Mouse (Mus musculus): ENCODE data around the gene 2410015M20Rik. TPM values are rescaled to one million over a fixed set of nuclear protein-coding genes. Genes with fewer than 3 reads are reported as not detected.

Gene 2410015M20Rik
- total and polyA plus RNA-seq, 3 experiments = 274 to 334 TPM; not detected in 1

DNA sequence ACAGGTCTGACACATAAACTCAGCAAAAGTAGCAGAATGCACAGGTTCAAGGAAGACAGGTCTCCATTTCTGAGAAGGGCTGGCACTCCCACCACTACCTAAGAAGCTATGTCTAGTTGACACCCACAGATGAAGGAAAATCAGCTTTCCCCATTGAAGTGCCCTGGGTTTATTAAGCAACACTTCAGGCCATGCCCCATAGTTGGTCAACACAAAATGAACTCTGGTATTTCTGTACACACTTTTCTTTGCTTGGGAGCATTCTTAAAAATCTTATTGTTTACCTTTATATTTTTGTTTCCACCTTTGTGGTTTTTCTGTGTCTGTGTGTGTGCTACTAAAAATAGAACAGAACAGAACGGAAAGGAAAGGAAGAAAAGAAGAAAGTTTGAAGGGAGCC, 49.4 kb downstream of the 2410015M20Rik start:
- Histone ChIP-seq H3K27me3 (ENCODE audit: control insufficient read depth in 1 of 2, insufficient read depth in 2 of 2, low read length in 2 of 2) (no peaks in the 10 kb centered on the region), H3K4me1 (ENCODE audit: control insufficient read depth in 1 of 2, insufficient read depth in 2 of 2, low read length in 2 of 2) (no peaks in the 10 kb centered on the region), H3K9ac (ENCODE audit: control insufficient read depth, low read depth, low read length, poor library complexity, severe bottlenecking) (no peak overlapping the region), H3K36me3 (ENCODE audit: control insufficient read depth in 1 of 2, insufficient read depth in 2 of 2, low read length in 2 of 2) (peaks cover 0 to 13% of the 10 kb centered on the region in 2 experiments; a peak in 1 of 4 replicates), H3K4me3 (ENCODE audit: control insufficient read depth in 1 of 2, insufficient read depth in 1 of 2, low read depth in 2 of 2, low read length in 2 of 2) (no peak overlapping the region), H3K27ac (ENCODE audit: control insufficient read depth, low read depth, low read length) (no peak overlapping the region), H3K9me3 (replicated peaks; ENCODE audit: insufficient read depth, low read length) (no peaks in the 10 kb centered on the region), H3K79me2 (ENCODE audit: control insufficient read depth, insufficient read depth, low read length, poor library complexity) (no peaks in the 10 kb centered on the region)
- TF ChIP-seq POLR2A (IDR thresholded peaks at IDR 0.05; ENCODE audit: control insufficient read depth in 1 of 2, insufficient read depth in 1 of 2, low read depth in 1 of 2, low read length in 2 of 2, poor library complexity in 1 of 2) (0 out of 4 replicates have a peak, but pooled peaks of 1 of the 2 experiments have one; percentile 20), MEF2A (IDR thresholded peaks at IDR 0.05; ENCODE audit: extremely low read depth, insufficient replicate concordance, low read depth, low read length, poor library complexity, severe bottlenecking) (no peak), GATA1 (IDR thresholded peaks at IDR 0.05; ENCODE audit: low read depth, low read length) (no peak), POLR2AphosphoS5 (IDR thresholded peaks at IDR 0.05; ENCODE audit: borderline replicate concordance, low read depth, low read length) (no peak), ZC3H11A (IDR thresholded peaks at IDR 0.05; ENCODE audit: low read depth, low read length) (no peak), BHLHE40 (IDR thresholded peaks at IDR 0.05; ENCODE audit: borderline replicate concordance, low read depth, low read length) (no peak), EP300 (IDR thresholded peaks at IDR 0.05; ENCODE audit: low read depth in 1 of 2, low read length in 2 of 2) (no peak), MAZ (IDR thresholded peaks at IDR 0.05; ENCODE audit: low read depth, low read length) (no peak)
- no peak for DNase-seq (ENCODE audit: low read depth, low spot score)

DNA sequence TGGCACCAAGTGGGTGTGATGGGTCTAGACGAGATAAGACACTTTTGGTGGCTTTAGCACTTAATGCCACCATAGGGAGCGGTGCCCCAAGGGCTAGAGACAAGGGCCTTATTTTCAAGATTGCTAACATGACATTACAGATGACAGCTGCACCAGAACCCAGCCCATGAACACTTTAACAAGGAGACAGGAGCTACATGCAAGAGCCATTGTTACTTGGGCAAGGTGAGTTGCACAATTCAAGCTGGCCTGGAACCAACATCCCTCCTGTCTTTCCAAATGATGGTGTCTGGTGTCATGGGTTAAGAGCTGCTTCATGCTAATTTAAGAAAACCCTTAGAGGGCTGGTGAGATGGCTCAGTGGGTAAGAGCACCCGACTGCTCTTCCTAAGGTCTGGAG, 50.2 kb downstream of the 2410015M20Rik start:
- H3K36me3 ChIP-seq (ENCODE audit: control insufficient read depth in 1 of 2, insufficient read depth in 2 of 2, low read length in 2 of 2) = peaks cover 0 to 11% of the 10 kb centered on the region in 2 experiments; a peak in 1 of 4 replicates
- TF ChIP-seq ZMIZ1 (IDR thresholded peaks at IDR 0.05; ENCODE audit: low read depth, low read length) (no peak), USF1 (IDR thresholded peaks at IDR 0.05; ENCODE audit: low read depth, low read length) (no peak), GABPA (IDR thresholded peaks at IDR 0.05; ENCODE audit: low read depth, low read length) (no peak), ZC3H11A (IDR thresholded peaks at IDR 0.05; ENCODE audit: low read depth, low read length) (no peak), CHD1 (IDR thresholded peaks at IDR 0.05; ENCODE audit: low read depth, low read length) (no peak), ELF1 (IDR thresholded peaks at IDR 0.05; ENCODE audit: low read depth, low read length) (no peak), MAZ (IDR thresholded peaks at IDR 0.05; ENCODE audit: low read depth, low read length) (no peak), TCF12 (IDR thresholded peaks at IDR 0.05; ENCODE audit: low read depth, low read length) (no peak), MAFK (IDR thresholded peaks at IDR 0.05; ENCODE audit: borderline replicate concordance, low read depth, low read length) (no peak), JUND (IDR thresholded peaks at IDR 0.05; ENCODE audit: low read depth, low read length) (no peak), BHLHE40 (IDR thresholded peaks at IDR 0.05; ENCODE audit: borderline replicate concordance, low read depth, low read length) (no peak), ZNF384 (IDR thresholded peaks at IDR 0.05; ENCODE audit: low read depth, low read length) (no peak), SMC3 (IDR thresholded peaks at IDR 0.05; ENCODE audit: low read depth, low read length) (no peak), MEF2A (IDR thresholded peaks at IDR 0.05; ENCODE audit: extremely low read depth, insufficient replicate concordance, low read depth, low read length, poor library complexity, severe bottlenecking) (no peak), RCOR1 (IDR thresholded peaks at IDR 0.05; ENCODE audit: low read depth, low read length) (no peak), E2F4 (IDR thresholded peaks at IDR 0.05; ENCODE audit: borderline replicate concordance, low read depth, low read length) (no peak), EP300 (IDR thresholded peaks at IDR 0.05; ENCODE audit: low read depth in 1 of 2, low read length in 2 of 2) (no peak), UBTF (IDR thresholded peaks at IDR 0.05; ENCODE audit: borderline replicate concordance, insufficient read depth, low read depth, low read length) (no peak)

More for the DNA sequence above, 50.2 kb downstream of the 2410015M20Rik start:
- peak; percentile 28 for DNase-seq (ENCODE audit: low read depth, low spot score)
- no peak overlapping the region for H3K4me3 ChIP-seq (ENCODE audit: control insufficient read depth in 1 of 2, insufficient read depth in 1 of 2, low read depth in 2 of 2, low read length in 2 of 2)
- no peaks in the 10 kb centered on the region for H3K79me2 ChIP-seq (ENCODE audit: control insufficient read depth, insufficient read depth, low read length, poor library complexity)
- no peaks in the 10 kb centered on the region for H3K4me1 ChIP-seq (ENCODE audit: control insufficient read depth in 1 of 2, insufficient read depth in 2 of 2, low read length in 2 of 2)
- H3K9me3 ChIP-seq (replicated peaks; ENCODE audit: insufficient read depth, low read length) = no peaks in the 10 kb centered on the region
- H3K27ac ChIP-seq (ENCODE audit: control insufficient read depth, low read depth, low read length) = no peak overlapping the region
- H3K9ac ChIP-seq (ENCODE audit: control insufficient read depth, low read depth, low read length, poor library complexity, severe bottlenecking) = no peak overlapping the region
- no peaks in the 10 kb centered on the region for H3K27me3 ChIP-seq (ENCODE audit: control insufficient read depth in 1 of 2, insufficient read depth in 2 of 2, low read length in 2 of 2)

All from MEL (cell line).